Mouse (Mus musculus): ENCODE measurements at regions not wholly inside any gene's neighbourhood (a gene's known extent, or its start where the extent isn't known, plus 50 kb on each side); places are given as distances from the start of the nearest gene placed in this dataset.

- no peak for DNase-seq (ENCODE audit: low spot score)
These were observed 82.0 kb downstream of the Cth start for GRCm38 (mm10) chr3:157842872-157843271.

DNA sequence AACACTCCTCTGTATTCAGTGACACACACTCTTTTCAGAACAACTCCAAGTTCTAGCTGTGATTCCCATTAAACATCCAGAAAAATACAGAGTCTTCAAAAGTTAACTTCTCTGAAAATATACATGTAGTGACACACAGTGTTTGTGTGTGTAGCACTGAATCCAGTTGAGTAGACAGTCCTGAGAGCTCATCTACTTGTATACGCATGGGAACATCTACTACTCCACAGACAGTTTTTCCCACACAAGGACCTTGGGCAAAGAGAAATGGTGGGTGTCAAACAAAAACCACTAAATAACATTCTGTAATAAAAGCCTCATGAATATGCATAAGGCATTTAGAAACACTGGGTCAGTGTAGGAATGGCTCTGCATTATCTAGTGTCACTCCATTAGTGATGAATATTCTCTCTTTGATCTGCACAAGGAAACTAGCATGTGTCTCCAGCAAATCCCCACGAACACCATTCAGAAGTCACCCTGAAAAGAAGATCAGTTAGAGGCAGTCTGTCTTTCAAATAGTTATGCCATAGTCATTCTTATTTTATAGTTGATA is 83.6 kb downstream of the Cth start:
- DNase-seq (ENCODE audit: low spot score): no peak

GRCm38 (mm10) chr3:157804307-157804706 is 120.6 kb downstream of the Cth start:
- no peak for DNase-seq (ENCODE audit: low spot score)

GRCm38 (mm10) chr3:157803356-157803755 is 121.5 kb downstream of the Cth start:
- DNase-seq (ENCODE audit: low spot score): no peak

DNA sequence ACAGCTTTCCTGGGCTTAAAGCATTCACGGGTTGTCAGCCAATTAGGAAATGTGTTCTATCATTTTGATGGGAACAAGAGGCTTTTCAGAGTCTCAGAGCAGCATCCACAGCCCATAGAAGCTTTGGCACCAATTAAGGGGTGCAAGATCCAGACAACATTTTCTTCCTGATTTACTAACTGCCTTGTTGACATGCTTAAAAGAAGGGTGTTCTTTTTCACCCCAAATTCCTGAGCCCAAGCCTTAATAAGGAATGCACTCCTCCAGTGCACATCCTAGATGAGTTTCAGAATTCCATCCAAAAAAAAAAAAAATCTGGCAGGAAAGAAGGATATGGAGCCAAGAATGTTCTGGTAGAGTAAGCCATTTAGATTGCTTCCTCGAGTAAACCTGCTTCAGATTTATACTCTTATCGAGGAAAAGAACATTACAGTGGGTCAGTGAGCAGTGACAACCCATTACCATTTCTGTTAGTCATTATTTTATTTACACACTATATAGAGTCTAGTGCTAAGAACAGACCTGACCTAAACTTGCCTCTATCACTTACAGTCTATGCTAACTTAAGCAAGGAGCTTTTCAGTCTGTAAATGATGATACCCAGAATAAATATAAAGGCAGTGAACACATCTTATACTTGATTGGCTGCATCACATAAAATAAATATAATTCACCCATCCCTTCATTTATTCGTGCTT is 137.2 kb downstream of the Cth start:
- no peak for DNase-seq (ENCODE audit: low spot score)

DNA sequence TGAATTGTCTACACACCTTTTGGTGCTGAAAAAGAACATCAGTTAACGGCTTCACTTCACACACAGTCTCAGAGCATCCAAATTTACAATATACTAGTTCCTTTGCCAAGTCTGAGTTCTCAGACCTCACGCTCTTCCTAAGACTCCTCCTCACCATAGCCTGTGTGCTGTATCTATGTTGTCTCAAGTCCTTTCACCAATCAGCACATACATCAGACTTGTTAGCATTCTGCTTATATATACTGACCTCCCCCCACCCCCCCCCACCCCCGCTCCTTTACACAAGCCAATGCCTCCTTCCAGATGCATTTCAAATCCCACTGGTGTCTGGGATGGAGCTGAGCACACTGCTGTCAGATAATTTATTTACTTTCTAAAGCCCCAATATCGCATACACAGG is 143.8 kb downstream of the Cth start:
- DNase-seq (ENCODE audit: low spot score): no peak

GRCm38 (mm10) chr3:157777779-157778178 is 147.1 kb downstream of the Cth start:
- DNase-seq (ENCODE audit: low spot score): no peak

GRCm38 (mm10) chr3:157763487-157764199 is 161.2 kb downstream of the Cth start:
- DNase-seq (ENCODE audit: low spot score): no peak

DNA sequence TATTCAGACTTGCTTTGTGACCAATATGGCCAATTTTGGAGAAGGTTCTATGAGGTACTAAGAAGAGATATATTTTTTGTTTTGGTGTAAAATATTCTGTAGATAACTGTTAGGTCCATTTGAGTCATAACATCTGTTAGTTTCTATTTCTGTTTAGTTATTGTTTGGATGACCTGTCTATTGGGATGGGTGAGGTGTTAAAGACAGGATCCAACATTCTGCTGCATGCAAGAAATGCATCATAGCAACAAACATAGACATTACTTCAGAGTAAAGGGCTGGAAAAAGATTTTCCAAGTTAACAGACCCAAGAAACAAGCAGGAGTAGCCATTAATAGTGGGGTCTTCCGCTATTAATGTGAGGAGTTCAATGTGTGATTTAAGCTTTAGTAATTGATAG is 165.0 kb downstream of the Cth start:
- DNase-seq (ENCODE audit: low spot score): no peak

GRCm38 (mm10) chr3:157754826-157755225 is 170.1 kb downstream of the Cth start:
- DNase-seq (ENCODE audit: low spot score): no peak

DNA sequence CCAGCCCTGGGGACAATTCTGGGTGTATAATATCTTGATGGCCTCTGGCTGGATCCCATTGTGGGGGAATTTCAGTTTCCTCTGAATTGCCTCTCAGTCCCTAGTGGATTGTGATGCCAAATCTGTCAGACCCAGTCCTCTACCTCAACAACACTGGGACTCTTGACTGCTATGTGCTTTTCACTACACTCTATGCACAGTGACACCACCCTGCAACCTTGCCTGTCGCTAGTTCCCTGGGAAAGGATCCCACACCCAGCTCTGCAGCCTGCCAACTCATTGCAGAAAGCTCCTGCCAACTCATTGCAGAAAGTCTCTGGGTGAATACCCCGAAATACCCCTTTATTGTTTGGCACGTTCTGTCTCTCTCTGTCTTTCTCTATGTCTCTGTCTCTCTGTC is 174.6 kb downstream of the Cth start:
- no peak for DNase-seq (ENCODE audit: low spot score)

DNA sequence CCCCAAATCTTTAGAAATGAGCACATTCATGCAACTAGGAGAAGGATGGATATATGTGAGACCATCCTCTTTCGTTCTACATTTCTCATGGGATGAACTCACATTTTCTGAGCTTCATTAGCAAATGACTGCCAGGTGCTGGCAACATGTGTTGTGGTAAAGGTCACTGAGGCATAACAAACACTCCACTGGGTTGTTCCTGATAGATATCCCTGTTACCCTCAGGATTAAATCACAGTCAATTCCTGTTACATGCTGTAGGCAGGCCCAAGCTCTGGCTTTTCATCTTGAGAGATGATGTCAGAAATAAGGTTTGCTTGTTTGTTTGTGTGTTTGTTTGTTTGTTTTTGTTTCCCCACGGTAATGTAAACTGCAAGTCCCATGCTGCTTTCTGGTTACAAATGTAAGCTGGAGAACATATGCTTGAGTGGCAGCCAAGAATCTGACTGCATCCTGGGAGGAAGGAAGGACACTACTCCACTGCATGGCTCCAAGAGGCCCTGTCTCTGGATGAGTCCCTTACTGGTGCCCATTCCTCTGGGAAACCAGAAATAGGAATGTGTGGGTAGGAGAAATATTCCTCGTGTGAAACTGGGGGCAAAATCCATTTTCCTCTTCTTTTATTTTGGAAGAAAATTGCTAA is 176.4 kb downstream of the Cth start:
- no peak for DNase-seq (ENCODE audit: low spot score)

DNA sequence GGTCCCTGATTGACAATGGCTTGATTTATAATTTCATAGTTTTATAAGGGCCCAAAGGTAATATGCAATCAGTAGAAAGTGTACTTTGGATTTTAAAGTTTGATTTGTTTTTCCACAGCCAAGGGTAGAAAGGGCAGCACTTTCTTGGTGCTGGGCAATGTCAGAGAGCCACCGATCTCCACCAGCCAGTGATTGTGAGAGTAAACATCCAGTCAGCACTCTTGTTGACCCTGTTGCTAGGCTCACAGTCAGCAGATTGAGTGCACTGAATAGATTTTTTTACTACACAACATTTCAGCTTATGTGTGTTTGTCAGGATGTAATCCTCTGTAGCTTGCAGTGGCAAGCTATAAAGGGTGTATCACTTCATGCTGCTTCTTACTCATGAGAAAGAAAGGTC is 176.3 kb downstream of the Ptger3 start:
- DNase-seq (ENCODE audit: low spot score): no peak

DNA sequence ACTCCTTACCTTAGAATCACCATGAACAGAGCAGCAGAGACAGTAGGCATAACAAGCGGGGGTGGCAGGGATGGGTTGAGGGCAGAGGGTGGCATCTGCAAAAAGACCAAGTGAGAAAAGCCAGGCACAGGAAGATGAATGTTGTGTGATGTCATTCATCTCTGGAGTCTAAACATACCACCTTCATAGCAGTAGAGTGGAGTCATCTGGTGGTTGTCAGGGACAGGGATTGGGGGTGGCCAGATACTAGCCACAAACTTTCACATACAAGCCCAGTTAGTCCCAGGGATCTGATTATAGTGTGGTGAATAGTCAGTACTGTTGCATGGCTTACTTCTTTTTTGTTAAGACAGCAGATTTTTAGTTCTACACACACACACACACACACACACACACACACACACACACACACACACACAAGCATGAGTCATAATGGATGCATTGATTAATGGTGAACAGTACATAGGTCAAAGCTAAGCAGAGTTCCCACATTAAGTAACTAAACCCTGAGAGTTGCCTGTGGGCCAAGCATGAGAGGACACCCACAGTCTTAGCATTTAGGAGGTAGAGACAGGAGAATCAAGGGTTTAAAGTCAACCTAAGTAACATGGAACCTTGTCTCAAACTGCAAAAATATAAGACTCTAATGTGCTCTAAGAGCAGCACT is 173.1 kb downstream of the Ptger3 start:
- no peak for DNase-seq (ENCODE audit: low spot score)

DNA sequence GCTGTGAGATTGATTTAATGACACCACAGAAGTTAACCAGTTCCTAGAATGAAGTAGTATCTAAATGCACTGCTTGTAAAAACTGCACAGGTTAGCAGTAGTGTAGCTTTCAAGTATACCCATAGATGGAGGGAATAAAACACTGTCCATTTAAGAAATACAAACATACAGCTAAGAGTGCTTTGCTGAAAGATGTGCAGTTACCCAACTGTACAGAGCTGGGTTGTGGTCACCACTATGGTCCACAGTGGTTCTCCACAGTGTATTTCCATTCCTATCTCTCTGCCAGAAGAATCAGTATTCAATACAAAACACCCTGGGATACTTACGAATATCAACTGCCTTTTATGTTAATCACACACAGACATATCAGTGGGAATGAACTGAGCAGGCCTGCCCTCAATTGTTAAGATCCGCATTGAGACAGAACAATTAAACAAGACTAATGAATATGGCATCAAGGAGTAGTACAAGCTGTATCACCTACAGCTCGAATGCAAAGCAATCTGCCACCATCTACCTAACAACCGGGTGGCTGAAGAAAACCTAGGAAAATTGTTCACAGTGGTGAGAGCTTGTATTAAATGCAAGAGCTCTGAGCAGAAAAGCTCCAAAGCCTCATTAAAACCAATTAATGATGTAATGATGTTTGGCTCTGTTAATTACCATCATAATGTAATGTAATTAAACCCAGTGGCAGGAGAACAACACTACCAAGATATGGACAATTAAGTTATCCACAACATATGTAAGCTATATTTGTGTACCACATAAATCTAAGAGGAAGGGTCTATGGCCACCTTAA is 165.6 kb downstream of the Ptger3 start:
- DNase-seq (ENCODE audit: low spot score): no peak

GRCm38 (mm10) chr3:157729711-157730367 is 163.1 kb downstream of the Ptger3 start:
- DNase-seq (ENCODE audit: low spot score): no peak

GRCm38 (mm10) chr3:157724542-157724941 is 157.8 kb downstream of the Ptger3 start:
- no peak for DNase-seq (ENCODE audit: low spot score)

DNA sequence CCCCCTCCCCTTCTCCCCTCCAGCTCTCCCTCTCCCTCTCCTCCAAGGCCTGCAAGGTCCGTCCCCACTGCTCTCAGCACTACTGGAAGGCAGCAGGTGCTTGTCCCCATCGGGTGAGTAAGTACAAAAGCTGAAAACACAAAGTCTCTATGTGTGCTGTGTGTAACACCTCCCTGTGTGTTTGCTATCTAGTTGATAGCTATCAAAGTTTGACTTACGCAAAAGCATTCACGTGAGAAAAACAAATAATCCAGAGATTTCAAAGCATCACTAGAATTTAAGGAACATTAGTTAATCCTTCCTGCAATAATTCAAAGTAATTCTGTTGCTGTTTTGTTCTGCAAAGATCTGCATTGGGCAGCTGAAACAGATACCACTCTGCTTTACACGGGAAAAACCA is 156.5 kb downstream of the Ptger3 start:
- DNase-seq (ENCODE audit: low spot score): no peak

DNA sequence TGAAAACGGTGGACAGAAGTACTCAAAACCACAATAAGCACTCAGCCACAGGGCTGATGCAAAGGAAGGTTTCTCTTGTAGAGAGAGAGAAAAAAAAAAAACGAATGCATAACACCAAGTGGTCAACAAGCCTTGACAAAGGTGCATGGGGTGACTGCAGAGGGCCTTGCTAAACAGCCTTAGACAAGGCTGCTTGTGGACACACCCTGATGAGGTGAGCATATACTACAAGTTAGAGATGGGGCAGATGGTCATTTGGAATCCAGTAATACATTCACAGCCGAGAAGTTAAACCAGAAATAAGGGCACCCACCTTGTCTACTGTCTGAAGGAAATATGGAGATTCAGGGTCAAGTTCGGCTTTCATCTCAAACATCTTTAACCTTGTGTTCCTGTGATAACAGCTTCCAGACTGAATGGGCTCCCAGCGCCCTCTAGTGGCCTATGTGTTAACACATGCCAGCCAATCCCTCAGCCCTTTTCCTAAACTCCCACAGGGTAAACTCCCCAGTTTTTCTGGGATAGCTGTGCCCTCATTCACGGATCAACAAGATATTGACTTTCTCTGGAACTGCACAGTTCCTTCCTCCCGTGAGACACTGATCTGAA is 150.7 kb downstream of the Ptger3 start:
- DNase-seq (ENCODE audit: low spot score): peak; percentile 37

- no peak for DNase-seq (ENCODE audit: low spot score)
These were observed 147.3 kb downstream of the Ptger3 start for GRCm38 (mm10) chr3:157714023-157714422.
